9 mouse cellular contexts compared by ENCODE assay signal in the genomic region with DNA sequence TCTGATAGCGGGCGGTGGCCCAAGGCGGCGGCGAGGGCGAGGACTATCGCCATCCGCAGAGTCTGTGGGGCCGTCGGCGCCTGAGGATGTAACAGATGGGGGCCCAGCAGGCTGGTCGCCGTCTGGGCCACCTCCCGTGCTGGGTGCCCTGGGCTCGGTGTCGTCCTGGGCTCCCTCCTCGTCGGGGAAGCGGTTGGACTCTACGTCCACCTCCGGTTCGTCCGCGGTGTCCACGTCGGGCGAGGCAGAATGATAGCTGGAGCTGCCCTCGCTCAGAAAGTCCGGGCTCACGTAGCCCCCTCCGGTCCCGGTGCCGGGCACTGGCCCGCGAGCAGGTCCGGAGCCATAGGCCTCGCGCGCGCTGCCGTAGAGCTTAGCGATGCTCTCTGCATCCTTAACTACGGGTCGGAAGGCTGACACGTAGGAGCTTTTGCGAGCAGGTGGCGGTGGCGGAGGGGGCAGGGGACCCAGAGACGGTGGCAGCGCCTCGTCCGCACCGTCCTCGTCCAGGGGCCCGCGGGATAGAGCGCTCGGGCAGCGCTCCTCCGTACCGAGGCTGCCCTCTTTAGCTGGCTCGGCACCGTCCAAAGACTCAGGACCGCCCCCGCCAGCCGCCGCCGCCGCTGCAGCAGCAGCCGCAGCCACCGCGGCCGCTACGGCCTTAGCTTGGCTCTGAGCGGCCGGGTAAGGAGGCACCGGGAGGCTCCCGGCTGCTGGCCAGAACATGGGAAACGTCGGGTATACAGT. TPM values are rescaled to one million over a fixed set of nuclear protein-coding genes. Genes with fewer than 3 reads are reported as not detected.
DNase-seq lines count a peak whose midpoint lies in the region; ATAC-seq lines count a peak whose summit lies in the region.
"Had no signal": no experiment of that assay in that cellular context is flagged by ENCODE, and none has a peak within 500 bp of the region (broad histone marks: within the 10 kb centered on the region; RNA-seq: fewer than 3 reads in every experiment).

No protein-coding gene starts in this region.

- no peaks in the 10 kb centered on the region for H3K9me3 ChIP-seq in heart, embryonic 10.5 days
- no peaks in the 10 kb centered on the region for H3K9me3 ChIP-seq in hindbrain, embryonic 10.5 days
- no peaks in the 10 kb centered on the region for H3K9me3 ChIP-seq in midbrain, embryonic 11.5 days (ENCODE audit: control insufficient read depth, low read length)

- H3K9ac ChIP-seq in midbrain, embryonic 11.5 days (ENCODE audit: low read length): no peak overlapping the region

- H3K27me3 ChIP-seq in heart, embryonic 10.5 days (ENCODE audit: insufficient read depth, poor library complexity, severe bottlenecking): peaks cover 100% of the 10 kb centered on the region
- peaks cover 100% of the 10 kb centered on the region for H3K27me3 ChIP-seq in hindbrain, embryonic 10.5 days (ENCODE audit: insufficient read depth, poor library complexity, severe bottlenecking)
- H3K27me3 ChIP-seq in midbrain, embryonic 11.5 days (ENCODE audit: control insufficient read depth, insufficient read depth, low read length): peaks cover 100% of the 10 kb centered on the region

- no peak for DNase-seq in heart, embryonic 10.5 days (ENCODE audit: low spot score)
- DNase-seq in heart, postnatal 25 days (ENCODE audit: low spot score): no peak
- DNase-seq in R1 (ENCODE audit: low read depth, low spot score): peak; percentile 33
- peak; percentile 58 for DNase-seq in hindbrain, embryonic 10.5 days (ENCODE audit: low spot score)
- DNase-seq in midbrain, embryonic 11.5 days (ENCODE audit: low spot score, missing footprints): peak; percentile 94
- no peak for DNase-seq in adrenal gland, adult 8-10 months
- DNase-seq in layer of hippocampus, adult 9-11 months: no peak
- DNase-seq: gastrocnemius, postnatal 10 days had no signal

- H3K36me3 ChIP-seq in heart, embryonic 10.5 days: no peaks in the 10 kb centered on the region
- H3K36me3 ChIP-seq in hindbrain, embryonic 10.5 days: no peaks in the 10 kb centered on the region
- no peaks in the 10 kb centered on the region for H3K36me3 ChIP-seq in midbrain, embryonic 11.5 days (ENCODE audit: control insufficient read depth, insufficient read depth, low read length)

- 2% methylated on average over 76 of the region's 80 CpGs for WGBS in heart, embryonic 10.5 days
- under 1% methylated on average over 80 of the region's 80 CpGs for WGBS in hindbrain, embryonic 10.5 days
- under 1% methylated on average over 73 of the region's 80 CpGs for WGBS in midbrain, embryonic 11.5 days

- peak overlapping the region; percentile 49 for H3K4me3 ChIP-seq in heart, embryonic 10.5 days
- H3K4me3 ChIP-seq in hindbrain, embryonic 10.5 days: peak overlapping the region; percentile 38
- 0 out of 2 replicates have a peak overlapping the region, but pooled peaks have one; percentile 2 for H3K4me3 ChIP-seq in midbrain, embryonic 11.5 days (ENCODE audit: low read depth, low read length)

- no peak for ATAC-seq in midbrain, embryonic 11.5 days (ENCODE audit: low FRiP score)
- no peak for ATAC-seq in megakaryocyte-erythroid progenitor cell, adult 5-6 weeks (replicated peaks; ENCODE audit: low FRiP score, low TSS enrichment, poor library complexity, severe bottlenecking)

- H3K4me1 ChIP-seq in heart, embryonic 10.5 days: peaks cover 72% of the 10 kb centered on the region
- peaks cover 76% of the 10 kb centered on the region for H3K4me1 ChIP-seq in hindbrain, embryonic 10.5 days (replicated peaks)
- H3K4me1 ChIP-seq in midbrain, embryonic 11.5 days (ENCODE audit: control insufficient read depth, insufficient read depth, low read length): peaks cover 30% of the 10 kb centered on the region

- H3K4me2 ChIP-seq in midbrain, embryonic 11.5 days: no peak overlapping the region

- H3K27ac ChIP-seq in heart, embryonic 10.5 days: 0 out of 2 replicates have a peak overlapping the region, but pooled peaks have one; percentile 30
- H3K27ac ChIP-seq in hindbrain, embryonic 10.5 days: peak overlapping the region; percentile 17; the same call in 1 of the 2 replicates
- H3K27ac ChIP-seq in midbrain, embryonic 11.5 days (ENCODE audit: low read depth, low read length): no peak overlapping the region

- intact Hi-C loops in heart, postnatal 25 days (cut with DNase I): no loop called here

RNA-seq across cellular contexts. Expression of a gene that starts 4.1 kb away (rescaled TPM):
- 0.06 TPM in 1 of 2 replicates, not detected in the other for polyA plus RNA-seq in heart, embryonic 10.5 days (2016; fragmentation: Nextera tagmentation; extraction: Ambion mirVana)
- total RNA-seq in heart, postnatal 25 days (2021): not detected
- polyA plus RNA-seq in hindbrain, embryonic 10.5 days (2016; fragmentation: Nextera tagmentation; extraction: Ambion mirVana): 0.68 and 6.8 TPM in 2 replicates
- 0.05 and 0.10 TPM in 2 replicates for polyA plus RNA-seq in midbrain, embryonic 11.5 days (2014; fragmentation: Nextera tagmentation; extraction: Ambion mirVana)
- total RNA-seq in adrenal gland, adult 8-10 months (2022): under 1 TPM; 0.06 to 0.18 (median 0.12) TPM
- not detected in 2 replicates for total RNA-seq in megakaryocyte-erythroid progenitor cell, adult 5-6 weeks (2014; fragmentation: Nextera tagmentation)
- not detected in 2 replicates for total RNA-seq in megakaryocyte-erythroid progenitor cell, adult 5-6 weeks (2017)

Comparison
In these comparisons a context has a peak if more than half of its experiments do, and no peak if none do; other contexts are left out.
1. DNase-seq: peak in R1 (single experiment), hindbrain, embryonic 10.5 days (single experiment) and midbrain, embryonic 11.5 days (single experiment); none in heart, embryonic 10.5 days (single experiment), heart, postnatal 25 days (single experiment), adrenal gland, adult 8-10 months (single experiment) and layer of hippocampus, adult 9-11 months (single experiment).
2. Peak in every context shown above with its lines, with median percentiles within 50 percentile points of each other: H3K4me3 ChIP-seq.